Mouse (Mus musculus) frontal cortex, postnatal 10 days (tissue): ENCODE results near the gene Slc35g3.
"Not testable (repeated sequence)": the region's sequence is repeated elsewhere in the genome, so short reads cannot be mapped to it uniquely, and the experiment has no call there.

Experiments
- DNase-seq, 2 experiments: peaks; one replicate each; pipeline ENCODE4 v3.0.0; 2022; ENCODE audit warnings: low spot score in 2 of 2, mixed read lengths in 1 of 2

The Slc35g3 gene

GRCm38 (mm10) chr11:69757303-69758089 is 4.3 kb downstream of the Slc35g3 start:
- no peak for DNase-seq

DNA sequence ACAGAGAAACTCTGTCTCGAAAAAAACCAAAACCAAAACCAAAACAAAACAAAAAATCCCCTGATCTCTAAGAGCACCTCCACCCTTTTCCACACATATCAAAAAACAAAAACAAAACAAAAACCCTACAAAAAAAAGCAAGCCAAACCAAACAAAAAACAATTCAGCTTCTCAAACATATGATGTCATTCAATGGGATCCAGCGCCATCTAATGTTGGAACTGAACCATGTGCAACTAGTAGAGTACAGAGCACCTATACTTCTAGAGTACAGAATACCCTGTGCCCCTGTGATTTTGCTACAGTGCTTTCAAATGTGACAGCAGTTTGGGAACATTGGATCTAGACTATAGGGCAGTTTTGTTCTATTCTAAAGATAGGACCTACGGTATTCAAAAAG is 7.1 kb downstream of the Slc35g3 start:
- no peak for DNase-seq

DNA sequence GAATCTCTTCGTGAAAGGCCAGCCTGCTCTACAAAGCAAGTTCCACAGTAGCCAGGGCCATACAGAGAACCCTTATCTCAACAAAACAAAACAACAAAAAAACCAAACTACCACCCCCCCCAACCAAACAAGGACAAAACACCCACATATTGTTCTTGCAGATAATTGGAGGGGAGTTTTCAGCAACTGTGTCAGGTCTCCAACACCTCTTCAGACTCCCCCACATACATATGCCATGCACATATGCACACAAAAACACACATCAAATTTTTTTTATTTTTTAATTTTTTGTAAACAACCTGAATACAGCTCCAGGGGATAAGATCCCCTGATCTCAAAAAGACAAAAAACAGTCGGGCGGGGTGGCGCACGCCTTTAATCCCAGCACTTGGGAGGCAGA is 7.5 kb downstream of the Slc35g3 start:
- DNase-seq = no peak

- no peak for DNase-seq
Observed at GRCm38 (mm10) chr11:69752686-69753085, 9.1 kb downstream of the Slc35g3 start.

DNA sequence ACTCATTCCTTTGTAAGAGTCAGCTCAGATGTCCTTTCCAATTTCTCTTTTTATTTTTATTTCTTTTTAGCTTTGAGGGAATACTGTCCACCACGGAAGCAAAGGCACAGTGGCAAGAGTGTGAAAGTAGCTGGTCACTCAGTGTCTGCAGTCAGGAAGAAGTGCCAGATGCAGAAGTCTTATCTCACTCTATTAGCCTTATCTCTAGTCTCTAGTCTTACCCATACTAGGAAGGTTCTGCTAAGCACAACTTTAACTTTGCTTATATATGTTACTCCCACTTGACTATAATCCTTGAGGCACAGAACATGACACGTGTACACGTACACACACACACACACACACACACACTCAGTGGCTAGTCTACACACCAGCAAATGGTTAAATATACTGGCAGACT is 10.1 kb downstream of the Slc35g3 start:
- DNase-seq = no peak

DNA sequence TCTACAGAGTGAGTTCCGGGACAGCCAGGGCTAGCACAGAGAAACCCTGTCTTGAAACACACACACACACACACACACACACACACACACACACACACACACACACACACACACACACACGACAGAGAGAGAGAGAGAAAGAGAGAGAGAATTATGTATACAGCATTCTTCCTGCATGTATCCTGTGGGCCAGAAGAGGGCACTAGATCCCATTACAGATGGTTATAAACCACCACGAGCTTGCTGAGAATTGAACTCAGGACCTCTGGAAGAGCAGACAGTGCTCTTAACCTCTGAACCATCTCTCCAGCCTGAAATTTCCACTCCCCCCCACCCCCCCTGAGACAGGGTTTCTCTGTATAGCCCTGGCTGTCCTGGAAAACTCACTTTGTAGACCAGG is 30.4 kb downstream of the Slc35g3 start:
- DNase-seq = not testable (repeated sequence)

DNA sequence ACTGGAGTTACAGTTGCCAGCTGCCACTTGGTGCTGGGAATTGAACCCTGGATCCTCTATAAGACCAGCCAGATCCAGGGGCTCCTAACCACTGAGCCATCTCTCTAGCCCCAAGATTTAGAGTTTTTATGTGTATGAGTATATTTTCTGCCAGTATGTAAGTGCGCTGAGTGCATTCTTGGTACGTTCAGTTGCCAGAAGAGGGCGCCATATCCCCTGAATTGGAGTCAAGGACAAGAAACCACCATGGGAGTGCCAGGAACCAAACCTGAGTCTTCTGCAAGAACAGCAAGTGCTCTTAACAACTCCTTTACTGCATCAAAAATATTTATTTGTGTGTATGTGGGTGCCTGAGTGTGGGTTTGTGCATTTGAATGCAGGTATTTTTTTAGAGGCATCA is 32.7 kb downstream of the Slc35g3 start:
- DNase-seq = no peak

- no peak for DNase-seq
Observed at GRCm38 (mm10) chr11:69725951-69726350, 35.8 kb downstream of the Slc35g3 start.

GRCm38 (mm10) chr11:69723074-69723473 is 38.7 kb downstream of the Slc35g3 start:
- DNase-seq = no peak

GRCm38 (mm10) chr11:69720852-69721251 is 40.9 kb downstream of the Slc35g3 start:
- no peak for DNase-seq

DNA sequence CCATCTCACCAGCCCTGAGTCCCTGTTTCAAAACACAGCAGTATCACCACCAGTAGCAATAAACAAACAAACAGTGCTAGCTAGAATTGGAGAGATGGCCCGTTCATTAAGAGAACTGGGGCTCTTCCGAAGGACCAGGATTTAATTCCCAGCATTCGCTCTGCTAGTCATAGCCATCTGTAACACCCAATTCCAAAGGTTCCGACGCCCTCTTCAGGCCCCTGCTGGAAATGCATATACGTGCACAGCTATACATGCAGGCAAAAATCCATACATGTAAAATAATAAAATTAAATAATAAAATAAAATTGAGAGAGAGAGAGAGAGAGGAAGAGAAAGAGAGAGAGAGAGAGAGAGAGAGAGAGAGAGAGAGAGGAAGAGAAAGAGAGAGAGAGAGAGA is 42.3 kb downstream of the Slc35g3 start:
- no peak for DNase-seq

- no peak for DNase-seq
Observed at GRCm38 (mm10) chr11:69718661-69719060, 43.1 kb downstream of the Slc35g3 start.

- DNase-seq = no peak
Observed at GRCm38 (mm10) chr11:69716953-69717352, 44.8 kb downstream of the Slc35g3 start.

GRCm38 (mm10) chr11:69715929-69716328 is 45.8 kb downstream of the Slc35g3 start:
- DNase-seq = no peak

GRCm38 (mm10) chr11:69715482-69715881 is 46.3 kb downstream of the Slc35g3 start:
- no peak for DNase-seq

DNA sequence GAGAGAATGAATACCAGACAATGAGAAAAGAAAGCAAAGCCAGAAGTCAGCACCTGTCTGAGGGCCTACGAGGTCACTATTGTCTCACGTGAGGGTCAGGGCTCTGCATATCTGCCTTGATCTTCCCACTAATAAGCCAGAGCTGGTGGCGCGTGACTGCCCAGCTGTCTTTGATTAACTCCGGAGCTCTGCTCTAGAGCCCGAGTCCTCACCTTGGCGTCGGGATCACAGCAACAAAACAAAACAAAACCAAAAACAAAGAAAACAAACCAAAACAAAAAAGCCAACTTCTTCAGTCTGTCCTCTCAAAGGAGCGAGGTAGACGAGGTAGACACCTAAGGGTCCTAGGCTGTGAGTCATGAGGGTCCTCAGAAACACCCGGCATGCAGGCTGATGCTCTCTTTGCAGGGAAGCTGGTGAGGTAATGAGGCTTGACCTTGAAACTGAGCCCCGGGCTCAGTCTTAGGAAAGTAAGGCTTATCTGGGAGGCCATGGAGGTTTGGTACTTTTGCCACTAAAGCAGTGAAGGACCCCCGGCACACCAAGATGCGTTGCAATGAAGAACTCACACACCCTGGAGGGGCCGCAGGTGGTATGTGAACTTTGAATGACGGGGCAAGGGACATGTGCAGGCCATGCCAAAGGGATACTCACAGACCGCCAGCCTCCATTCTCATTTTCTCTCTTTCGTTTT is 47.0 kb downstream of the Slc35g3 start:
- no peak for DNase-seq

DNA sequence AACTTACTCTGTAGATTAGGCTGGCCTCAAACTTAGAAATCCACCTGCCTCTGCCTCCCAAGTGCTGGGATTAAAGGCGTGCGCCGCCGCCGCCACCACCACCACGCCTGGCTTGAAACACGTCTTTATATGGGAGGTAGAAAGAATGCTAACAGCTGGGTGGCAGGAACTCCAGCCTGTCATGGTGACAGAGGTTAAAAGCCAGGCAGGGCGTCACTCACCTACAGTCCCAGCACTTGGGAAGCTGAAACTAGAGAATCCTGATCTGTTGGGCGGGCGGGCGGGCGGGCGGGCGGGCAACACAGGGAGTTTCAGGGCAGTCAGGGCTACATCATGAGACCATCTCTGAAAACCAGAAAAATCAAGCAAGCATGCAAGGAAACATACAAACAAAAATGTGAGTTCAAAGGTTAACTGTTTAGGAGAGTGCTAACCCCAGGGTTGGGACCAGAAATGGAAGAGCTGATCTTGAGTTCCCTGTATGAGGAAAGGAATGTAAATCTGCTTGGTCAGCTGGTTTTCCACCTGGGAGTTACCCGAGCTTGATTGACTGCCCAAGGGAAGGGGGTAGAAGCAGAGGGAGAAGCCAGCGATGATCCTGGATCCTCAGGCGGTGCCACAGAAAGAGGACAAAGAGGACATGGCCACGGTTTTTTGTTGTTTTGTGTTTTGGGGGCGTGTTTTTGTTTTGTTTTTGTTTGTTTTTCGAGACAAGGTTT is 48.7 kb downstream of the Slc35g3 start:
- DNase-seq = no peak

- DNase-seq = no peak
Observed at GRCm38 (mm10) chr11:69711082-69711481, 50.7 kb downstream of the Slc35g3 start.

DNA sequence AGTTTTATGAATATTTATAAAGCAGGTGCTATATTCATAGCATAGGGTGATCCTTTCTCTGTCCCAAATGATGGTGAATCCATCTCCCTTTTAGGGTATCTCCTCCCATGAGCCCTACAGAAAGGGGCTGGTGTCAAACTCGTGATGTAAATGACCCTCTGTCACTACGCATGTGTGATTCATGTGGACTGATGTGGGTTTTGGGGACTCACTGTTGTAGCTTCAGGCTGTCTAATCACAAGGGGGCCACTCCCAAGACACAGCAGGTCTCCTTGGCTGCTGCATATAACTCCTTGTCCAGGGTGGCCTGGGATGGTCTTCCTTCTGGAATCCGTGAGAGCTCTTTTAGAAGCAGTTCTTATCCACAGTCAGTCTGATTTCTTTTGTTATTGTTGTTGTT is 51.3 kb downstream of the Slc35g3 start:
- DNase-seq = no peak
